Mouse (Mus musculus): ENCODE data around the gene Peg3.

DNA sequence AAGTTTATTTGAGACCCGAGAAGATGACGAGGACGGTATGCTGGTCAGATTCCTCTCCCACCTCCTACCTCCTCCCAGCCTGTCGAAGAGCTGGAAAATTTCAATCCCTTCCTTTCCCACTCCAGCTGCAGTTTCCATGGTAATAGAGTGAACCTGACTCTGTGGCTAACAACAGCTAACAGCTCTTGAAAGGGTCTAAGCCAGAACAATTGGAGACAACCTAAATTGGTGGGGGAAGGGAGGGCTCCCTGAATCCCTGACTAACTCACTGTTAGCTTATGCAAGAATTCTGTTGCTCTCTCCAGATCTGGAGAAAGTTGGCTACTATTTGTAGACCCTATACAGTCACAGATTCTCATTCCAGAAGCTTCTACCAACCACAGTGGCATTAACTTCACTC lies 23.2 kb upstream of the Peg3 start:
- no peak for TF ChIP-seq MYC (IDR thresholded peaks at IDR 0.05; ENCODE audit: low read depth, low read length)
- no peak for TF ChIP-seq GABPA (IDR thresholded peaks at IDR 0.05; ENCODE audit: insufficient replicate concordance, low read depth, low read length)
- TF ChIP-seq HCFC1 (IDR thresholded peaks at IDR 0.05; ENCODE audit: low read depth, low read length) = no peak
- no peak for TF ChIP-seq MAX (IDR thresholded peaks at IDR 0.05; ENCODE audit: low read length)
- no peak for TF ChIP-seq CTCF (conservative IDR thresholded peaks at IDR 0.05 in 1 of 2, IDR thresholded peaks at IDR 0.05 in 1 of 2; ENCODE audit: low read depth in 2 of 2, low read length in 2 of 2)
- TF ChIP-seq ZC3H11A (IDR thresholded peaks at IDR 0.05; ENCODE audit: low read depth, low read length) = no peak
- TF ChIP-seq USF1 (IDR thresholded peaks at IDR 0.05; ENCODE audit: low read depth, low read length) = no peak
- no peak for TF ChIP-seq KAT2A (IDR thresholded peaks at IDR 0.05; ENCODE audit: insufficient replicate concordance, low read length)
- TF ChIP-seq POLR2A (IDR thresholded peaks at IDR 0.05; ENCODE audit: low read depth, low read length) = no peak
- no peak for TF ChIP-seq JUND (conservative IDR thresholded peaks at IDR 0.05; ENCODE audit: low read depth, low read length)
- TF ChIP-seq EP300 (IDR thresholded peaks at IDR 0.05; ENCODE audit: low read length) = no peak

All from CH12.LX (cell line).